Mouse (Mus musculus) spleen, adult 2 months (tissue): Measurements from ENCODE around the gene Dnajb13.

Experiments used
- CTCF ChIP-seq: fragments of 200-500 bp; IDR thresholded peaks from 2 replicates; pipeline ENCODE4 v1.5.1; 2011; ENCODE audit warnings: mild to moderate bottlenecking, inconsistent platforms; ENCODE audit not compliant: insufficient read depth, insufficient read length, insufficient replicate concordance; ENCODE audit errors: extremely low read depth
- POLR2A ChIP-seq: fragments of 200-500 bp; IDR thresholded peaks from 2 replicates; pipeline ENCODE4 v1.6.1; 2011; ENCODE audit warnings: low read depth, low read length, inconsistent platforms

- TF ChIP-seq POLR2A (no peak), CTCF (no peak)
Observed at GRCm38 (mm10) chr7:100522222-100522621, 7.5 kb upstream of the Dnajb13 start.
